Mouse (Mus musculus) forebrain, embryonic 16.5 days (tissue): ENCODE results near the gene Gls2. TPM values are rescaled to one million over a fixed set of nuclear protein-coding genes. Genes with fewer than 3 reads are reported as not detected.
"Not testable (repeated sequence)": the region's sequence is repeated elsewhere in the genome, so short reads cannot be mapped to it uniquely, and the experiment has no call there.

Experiments
- ATAC-seq: fragments of 200-750 bp; cut with Nextera tagmentation; 2 replicates; pipeline ENCODE4 v1.8.0; 2017; ENCODE audit warnings: mild to moderate bottlenecking, moderate library complexity
- H3K27ac ChIP-seq: fragments of 300-500 bp; sonication (generic); 2 replicates; pipeline ENCODE4 v1.5.1; 2014; ENCODE audit warnings: low read length, control low read depth
- H3K27me3 ChIP-seq: fragments of 300-500 bp; sonication (generic); replicated peaks from 2 replicates; pipeline ENCODE4 v1.6.1; 2014; ENCODE audit warnings: low read length; ENCODE audit not compliant: control insufficient read depth, insufficient read depth
- H3K36me3 ChIP-seq: fragments of 300-500 bp; sonication (generic); 2 replicates; pipeline ENCODE4 v1.6.1; 2014; ENCODE audit not compliant: control insufficient read depth, insufficient read depth
- H3K4me1 ChIP-seq: fragments of 300-500 bp; sonication (generic); replicated peaks from 2 replicates; pipeline ENCODE4 v1.6.1; 2014; ENCODE audit warnings: low read length; ENCODE audit not compliant: control insufficient read depth, insufficient read depth
- H3K4me2 ChIP-seq: fragments of 300-500 bp; sonication (generic); 2 replicates; pipeline ENCODE4 v1.6.1; 2014; ENCODE audit warnings: mild to moderate bottlenecking, low read length, control low read depth
- H3K4me3 ChIP-seq: fragments of 300-500 bp; sonication (generic); replicated peaks from 2 replicates; pipeline ENCODE4 v1.5.1; 2014; ENCODE audit warnings: mild to moderate bottlenecking, low read length, control low read depth
- H3K9ac ChIP-seq: fragments of 300-500 bp; sonication (generic); replicated peaks from 2 replicates; pipeline ENCODE4 v1.6.1; 2014; ENCODE audit warnings: low read depth, low read length, control low read depth
- H3K9me3 ChIP-seq: fragments of 300-500 bp; sonication (generic); 2 replicates; pipeline ENCODE4 v1.6.1; 2016; ENCODE audit warnings: low read length; ENCODE audit not compliant: control insufficient read depth
- WGBS: fragments of 180-500 bp; shearing (Covaris S2); extraction: QIAGEN DNeasy Blood & Tissue Kit; methylation state at CpG from one replicate; pipeline ENCODE4 v1.1.7; 2014; 5-methylcytosine and 5-hydroxymethylcytosine counted together
- polyA plus RNA-seq: library from polyadenylated mRNA; unstranded; fragments of >200 nt; fragmentation: Nextera tagmentation; extraction: Ambion mirVana; gene quantifications from 2 replicates; pipeline ENCODE4 v1.2.1, GENCODE M21; 2015

Gene Gls2
- polyA plus RNA-seq, 1 experiment from 2014 or later = 0.68 TPM

GRCm38 (mm10) chr10:128210954-128211353, 16.7 kb downstream of the Gls2 start:
- WGBS = 28% methylated on average over 14 of the region's 14 CpGs
- Histone ChIP-seq H3K27ac (no peak overlapping the region), H3K36me3 (no peaks in the 10 kb centered on the region)

GRCm38 (mm10) chr10:128211390-128212108, 17.3 kb downstream of the Gls2 start, which contains the start of gene Spryd4:
TSS of gene Spryd4 (minus strand) at chr10:128211807.
- H3K4me1 ChIP-seq = peaks cover 11% of the 10 kb centered on the region
- peak; percentile 99 for ATAC-seq
- peak within 1 kb of the TSS; percentile 67 for H3K9ac ChIP-seq
- peak within 1 kb of the TSS; percentile 66 for H3K4me3 ChIP-seq
- H3K9me3 ChIP-seq = no peaks in the 10 kb centered on the region
- H3K27me3 ChIP-seq = 0 out of 2 replicates have a peak, but pooled peaks cover 4% of the 10 kb centered on the region
- peak within 1 kb of the TSS; percentile 45; the same call in 1 of the 2 replicates for H3K27ac ChIP-seq
- H3K36me3 ChIP-seq = no peaks in the 10 kb centered on the region
- H3K4me2 ChIP-seq = peak within 1 kb of the TSS; percentile 90
- WGBS = under 1% methylated on average over 30 of the region's 30 CpGs

More at GRCm38 (mm10) chr10:128210954-128211353, 16.7 kb downstream of the Gls2 start:
- Histone ChIP-seq H3K9me3 (no peaks in the 10 kb centered on the region), H3K4me1 (peaks cover 11% of the 10 kb centered on the region), H3K4me2 (peak overlapping the region; percentile 90), H3K9ac (peak overlapping the region; percentile 67), H3K4me3 (peak overlapping the region; percentile 66), H3K27me3 (0 out of 2 replicates have a peak, but pooled peaks cover 4% of the 10 kb centered on the region)
- ATAC-seq = 0 out of 2 replicates have a peak, but pooled peaks have one; percentile 6

GRCm38 (mm10) chr10:128212148-128212547, 17.9 kb downstream of the Gls2 start:
- no peak for ATAC-seq
- Histone ChIP-seq H3K9ac (peak overlapping the region; percentile 67; the same call in 1 of the 2 replicates), H3K9me3 (no peaks in the 10 kb centered on the region), H3K27me3 (0 out of 2 replicates have a peak, but pooled peaks cover 4% of the 10 kb centered on the region), H3K4me1 (peaks cover 11% of the 10 kb centered on the region), H3K36me3 (no peaks in the 10 kb centered on the region), H3K27ac (peak overlapping the region; percentile 45; the same call in 1 of the 2 replicates), H3K4me2 (peak overlapping the region; percentile 90), H3K4me3 (peak overlapping the region; percentile 66)
- 52% methylated on average over 6 of the region's 6 CpGs for WGBS

- Histone ChIP-seq H3K9ac (0 out of 2 replicates have a peak overlapping the region, but pooled peaks have one; percentile 10), H3K4me3 (peak overlapping the region; percentile 1; the same call in 1 of the 2 replicates), H3K36me3 (no peaks in the 10 kb centered on the region), H3K9me3 (no peaks in the 10 kb centered on the region), H3K4me1 (peaks cover 11% of the 10 kb centered on the region), H3K4me2 (peak overlapping the region; percentile 49), H3K27ac (no peak overlapping the region), H3K27me3 (0 out of 2 replicates have a peak, but pooled peaks cover 4% of the 10 kb centered on the region)
- WGBS = under 1% methylated on average over 18 of the region's 18 CpGs
- ATAC-seq = no peak
These were observed 18.6 kb downstream of the Gls2 start for GRCm38 (mm10) chr10:128212871-128213323.

- H3K9me3 ChIP-seq, H3K36me3 ChIP-seq, ATAC-seq, H3K27ac ChIP-seq, H3K4me2 ChIP-seq, H3K27me3 ChIP-seq, H3K9ac ChIP-seq, H3K4me3 ChIP-seq: not testable (repeated sequence)
- peaks cover 11% of the 10 kb centered on the region for H3K4me1 ChIP-seq
- WGBS = 91% methylated on average over 4 of the region's 4 CpGs
These were observed 19.9 kb downstream of the Gls2 start for GRCm38 (mm10) chr10:128214112-128214511.

GRCm38 (mm10) chr10:128214981-128215380, 20.7 kb downstream of the Gls2 start:
- no peak overlapping the region for H3K9ac ChIP-seq
- no peak overlapping the region for H3K4me2 ChIP-seq
- no peaks in the 10 kb centered on the region for H3K9me3 ChIP-seq
- no peak for ATAC-seq
- H3K4me1 ChIP-seq = peaks cover 11% of the 10 kb centered on the region
- H3K4me3 ChIP-seq = no peak overlapping the region
- H3K27me3 ChIP-seq = 0 out of 2 replicates have a peak, but pooled peaks cover 4% of the 10 kb centered on the region
- 94% methylated on average over 5 of the region's 5 CpGs for WGBS
- H3K36me3 ChIP-seq = no peaks in the 10 kb centered on the region
- H3K27ac ChIP-seq = no peak overlapping the region

GRCm38 (mm10) chr10:128218387-128219117, 24.3 kb downstream of the Gls2 start:
- 92% methylated on average over 18 of the region's 18 CpGs for WGBS
- Histone ChIP-seq H3K9ac (no peak overlapping the region), H3K27ac (no peak overlapping the region), H3K4me1 (no peaks in the 10 kb centered on the region), H3K27me3 (0 out of 2 replicates have a peak, but pooled peaks cover 2% of the 10 kb centered on the region), H3K4me2 (no peak overlapping the region), H3K9me3 (no peaks in the 10 kb centered on the region), H3K4me3 (no peak overlapping the region), H3K36me3 (no peaks in the 10 kb centered on the region)
- no peak for ATAC-seq

- no peaks in the 10 kb centered on the region for H3K36me3 ChIP-seq
- no peaks in the 10 kb centered on the region for H3K27me3 ChIP-seq
- H3K4me3 ChIP-seq = no peak overlapping the region
- H3K9me3 ChIP-seq = no peaks in the 10 kb centered on the region
- H3K4me2 ChIP-seq = no peak overlapping the region
- no peak overlapping the region for H3K9ac ChIP-seq
- H3K4me1 ChIP-seq = no peaks in the 10 kb centered on the region
- no peak for ATAC-seq
- WGBS = 70% methylated on average over 16 of the region's 16 CpGs
- H3K27ac ChIP-seq = no peak overlapping the region
These were observed 27.5 kb downstream of the Gls2 start for GRCm38 (mm10) chr10:128221533-128222286.
